Mouse (Mus musculus) left cerebral cortex, adult 2 months (tissue): ENCODE measurements around the gene Rbbp5. TPM values are rescaled to one million over a fixed set of nuclear protein-coding genes. Genes with fewer than 3 reads are reported as not detected.

ENCODE experiments used
- DNase-seq, 2 experiments: peaks; one replicate each; pipeline ENCODE4 v3.0.0; 2021 to 2022; ENCODE audit warnings: low spot score in 2 of 2, mixed read lengths in 1 of 2; ENCODE audit errors: extremely low spot score in 1 of 2
- H3K27ac ChIP-seq: fragments of 200-600 bp; 2 replicates; pipeline ENCODE4 v1.8.1; 2022
- H3K4me3 ChIP-seq: fragments of 200-600 bp; 2 replicates; pipeline ENCODE4 v1.8.1; 2022
- CTCF ChIP-seq: fragments of 200-600 bp; IDR thresholded peaks from 2 replicates; pipeline ENCODE4 v1.8.1; 2022; ENCODE audit warnings: antibody characterized with exemption, mild to moderate bottlenecking, moderate library complexity
- intact Hi-C: fragments of 180-260 bp; cut with DNase I; formaldehyde crosslinking; loops from one replicate; pipeline ENCODE4 v1.15.1; 2025
- total RNA-seq, 2 experiments: library from RNA; stranded (reverse); gene quantifications; 2 replicates each; pipeline ENCODE4 v1.2.3; 2021

Gene Rbbp5
- total RNA-seq, 2 experiments from 2014 or later, result 55.1 to 62.5 TPM

DNA sequence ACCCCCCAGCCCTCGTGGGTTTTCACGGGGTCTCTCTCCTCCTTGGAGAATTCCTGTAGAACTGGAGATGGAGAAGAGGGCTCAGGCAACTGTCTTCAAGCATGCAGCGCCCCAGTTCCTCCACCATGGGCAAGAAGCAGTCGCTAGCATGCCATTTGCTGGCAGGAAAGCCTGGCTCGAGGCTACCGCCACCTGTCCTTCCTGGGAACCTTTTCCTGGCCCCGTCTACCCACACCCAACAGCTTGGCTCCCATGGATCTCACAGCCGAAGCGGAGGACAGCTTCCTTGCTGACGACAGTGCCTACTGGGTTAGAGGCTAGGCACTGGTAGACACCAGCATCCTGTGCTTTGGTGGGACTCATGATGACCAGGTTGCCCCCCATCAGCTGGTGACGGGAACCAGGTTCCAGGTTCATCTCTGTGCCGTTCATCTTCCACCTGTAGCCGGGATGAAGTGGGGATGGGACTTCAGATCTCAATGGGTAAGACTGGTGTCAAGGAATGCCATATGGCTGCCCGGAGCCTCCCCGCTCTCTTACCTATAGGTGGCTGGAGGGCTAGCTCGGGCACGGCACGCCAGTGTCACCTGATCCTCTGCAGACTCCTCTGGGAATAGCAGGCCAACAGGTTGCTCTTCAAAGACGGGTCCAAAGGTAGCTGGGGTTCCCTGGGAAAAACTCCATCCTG is 51.6 kb downstream of the Rbbp5 start:
- H3K27ac ChIP-seq, result no peak overlapping the region
- intact Hi-C loops, result no loop called here

GRCm38 (mm10) chr1:132530631-132531191 is 53.5 kb downstream of the Rbbp5 start:
- intact Hi-C loops, result no loop called here
- no peak for TF ChIP-seq CTCF
- H3K27ac ChIP-seq, result no peak overlapping the region
- H3K4me3 ChIP-seq, result no peak overlapping the region
- DNase-seq, result no peak

More for the DNA sequence above, 51.6 kb downstream of the Rbbp5 start:
- H3K4me3 ChIP-seq, result no peak overlapping the region
- DNase-seq, result no peak
- TF ChIP-seq CTCF, result no peak

DNA sequence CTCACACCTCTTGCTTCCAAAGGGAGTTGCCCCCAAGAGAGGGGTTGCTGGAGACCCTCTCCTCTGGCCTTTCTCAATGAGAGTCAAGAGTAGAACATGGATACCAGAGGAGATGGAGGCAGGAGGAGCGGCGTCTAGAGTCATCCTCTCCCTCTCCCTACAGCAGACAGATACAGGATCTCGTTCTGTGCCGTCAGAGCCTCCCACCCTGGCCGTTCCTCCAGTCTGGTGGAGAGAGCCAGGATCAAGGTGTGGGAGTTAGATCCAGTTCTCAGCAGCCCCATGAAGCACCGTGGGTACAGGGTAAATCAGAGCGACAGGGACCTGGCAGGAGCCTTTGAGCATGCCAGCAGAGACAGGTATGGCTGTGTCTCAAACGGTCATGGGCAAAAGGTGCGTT is 55.4 kb downstream of the Rbbp5 start:
- no peak for DNase-seq

DNA sequence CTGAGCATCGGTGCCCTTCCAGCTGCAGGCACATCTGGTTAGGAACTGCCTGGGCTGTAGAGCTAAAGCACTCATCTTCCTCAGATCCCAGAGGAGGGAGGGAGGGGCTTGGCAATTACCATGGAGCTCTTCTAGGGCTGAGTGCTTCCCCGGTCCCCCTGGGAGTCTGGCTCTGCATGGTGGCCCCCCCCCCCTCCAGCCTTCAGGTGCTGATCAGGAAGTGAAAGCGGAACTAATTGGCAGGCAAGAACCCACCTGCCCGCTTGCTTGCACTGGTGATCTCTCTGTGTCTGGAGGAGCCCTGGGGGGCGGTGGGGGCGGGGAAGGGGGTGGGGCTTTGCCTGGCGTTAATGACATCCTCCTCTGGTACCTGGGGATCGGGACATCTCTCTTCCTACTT is 56.7 kb downstream of the Rbbp5 start:
- H3K27ac ChIP-seq, result no peak overlapping the region
- no peak for DNase-seq

More for the DNA sequence above, 55.4 kb downstream of the Rbbp5 start:
- intact Hi-C loops, result no loop called here
- Histone ChIP-seq H3K27ac (no peak overlapping the region), H3K4me3 (no peak overlapping the region)
- no peak for TF ChIP-seq CTCF

DNA sequence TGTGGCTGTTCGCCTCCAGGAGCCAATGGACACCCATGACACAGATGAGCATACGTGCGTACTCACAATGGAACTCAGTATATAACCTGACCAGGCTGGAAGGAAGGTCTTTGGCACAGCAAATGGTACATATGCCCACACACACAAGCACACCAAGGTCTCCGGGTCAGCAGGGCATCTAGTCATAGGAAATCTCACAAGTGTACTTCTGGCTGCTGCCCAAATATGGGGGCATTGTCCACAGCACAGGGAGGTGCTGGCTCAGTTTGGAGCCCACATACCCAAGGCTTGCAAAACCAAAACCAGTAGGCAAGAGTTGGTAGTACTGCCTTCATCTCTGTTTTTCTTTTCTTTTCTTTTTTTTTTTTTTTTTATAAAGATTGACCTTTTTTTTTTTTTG is 58.4 kb downstream of the Rbbp5 start:
- Histone ChIP-seq H3K27ac (no peak overlapping the region), H3K4me3 (no peak overlapping the region)
- no peak for DNase-seq
- intact Hi-C loops, result no loop called here
- TF ChIP-seq CTCF, result no peak

More for the DNA sequence above, 56.7 kb downstream of the Rbbp5 start:
- no peak for TF ChIP-seq CTCF
- intact Hi-C loops, result no loop called here
- H3K4me3 ChIP-seq, result no peak overlapping the region

DNA sequence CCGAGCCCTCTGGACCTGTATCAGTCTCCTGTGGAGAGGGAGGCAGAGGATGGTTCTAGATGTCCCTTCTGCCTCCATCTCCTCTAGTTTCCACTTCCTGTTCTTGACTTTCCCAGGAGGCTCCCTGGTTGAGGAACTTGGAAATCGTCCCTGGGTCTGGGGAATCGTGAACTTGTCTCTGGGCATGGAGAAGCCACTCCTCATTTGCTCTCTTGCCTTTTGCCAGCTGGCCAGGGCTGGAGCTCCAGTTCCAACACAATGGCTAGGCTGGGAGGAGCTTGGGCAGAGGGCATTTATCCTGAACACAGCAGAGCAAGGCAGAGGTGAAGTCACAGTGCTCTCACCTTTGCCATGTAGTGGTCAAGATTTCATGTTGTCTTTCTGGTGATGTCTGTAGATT is 59.3 kb downstream of the Rbbp5 start:
- DNase-seq, result no peak
- no peak overlapping the region for H3K4me3 ChIP-seq
- intact Hi-C loops, result no loop called here
- no peak for TF ChIP-seq CTCF
- H3K27ac ChIP-seq, result no peak overlapping the region

DNA sequence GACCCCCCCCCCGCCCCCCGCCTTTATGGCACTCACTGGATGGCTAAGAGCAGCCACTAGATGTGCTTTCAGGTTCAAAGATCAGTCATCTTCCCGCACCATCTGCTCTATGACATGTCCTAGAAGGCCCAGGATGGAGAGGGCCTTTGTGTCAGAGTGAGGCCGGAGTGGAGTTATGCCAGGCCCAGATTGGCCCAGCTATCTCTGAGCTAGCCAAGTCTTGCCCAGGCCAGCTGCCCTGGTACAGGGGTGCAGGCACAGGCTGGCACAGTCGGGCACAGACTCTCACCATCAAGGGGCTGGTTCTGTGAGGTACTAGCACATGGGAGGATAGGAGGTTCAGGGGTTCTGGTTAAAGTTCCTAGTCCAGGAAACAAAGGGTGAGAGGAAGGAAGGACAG is 60.6 kb downstream of the Rbbp5 start:
- no peak overlapping the region for H3K4me3 ChIP-seq
- no peak for TF ChIP-seq CTCF
- no peak for DNase-seq
- intact Hi-C loops, result no loop called here
- H3K27ac ChIP-seq, result peak overlapping the region; percentile 57

DNA sequence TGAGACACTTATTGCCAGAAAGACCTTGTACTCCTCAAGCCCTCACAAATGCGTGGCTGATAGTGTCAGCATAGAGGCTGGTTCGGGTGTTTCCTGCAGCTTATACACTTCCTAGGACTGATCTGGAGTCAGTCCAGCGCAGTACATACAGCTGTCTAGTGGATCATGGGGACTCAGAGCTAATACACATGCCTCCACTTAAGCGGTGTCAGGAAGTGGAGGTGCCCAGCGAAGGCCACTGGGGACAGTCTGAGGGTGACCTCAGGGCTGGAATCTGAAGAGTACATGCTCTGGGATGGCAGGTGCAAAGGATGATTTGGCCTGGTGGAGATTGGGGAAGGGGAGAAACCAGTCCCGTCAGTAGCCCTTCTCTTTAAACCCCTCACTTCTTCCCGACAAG is 63.5 kb downstream of the Rbbp5 start:
- intact Hi-C loops, result loop anchor here (5.0 kb wide), 1 partner anchor 42 kb away; no protein-coding TSS in a partner anchor
- H3K27ac ChIP-seq, result 0 out of 2 replicates have a peak overlapping the region, but pooled peaks have one; percentile 3
- peak overlapping the region; percentile 85 for H3K4me3 ChIP-seq
- no peak for TF ChIP-seq CTCF
- DNase-seq, result no peak

DNA sequence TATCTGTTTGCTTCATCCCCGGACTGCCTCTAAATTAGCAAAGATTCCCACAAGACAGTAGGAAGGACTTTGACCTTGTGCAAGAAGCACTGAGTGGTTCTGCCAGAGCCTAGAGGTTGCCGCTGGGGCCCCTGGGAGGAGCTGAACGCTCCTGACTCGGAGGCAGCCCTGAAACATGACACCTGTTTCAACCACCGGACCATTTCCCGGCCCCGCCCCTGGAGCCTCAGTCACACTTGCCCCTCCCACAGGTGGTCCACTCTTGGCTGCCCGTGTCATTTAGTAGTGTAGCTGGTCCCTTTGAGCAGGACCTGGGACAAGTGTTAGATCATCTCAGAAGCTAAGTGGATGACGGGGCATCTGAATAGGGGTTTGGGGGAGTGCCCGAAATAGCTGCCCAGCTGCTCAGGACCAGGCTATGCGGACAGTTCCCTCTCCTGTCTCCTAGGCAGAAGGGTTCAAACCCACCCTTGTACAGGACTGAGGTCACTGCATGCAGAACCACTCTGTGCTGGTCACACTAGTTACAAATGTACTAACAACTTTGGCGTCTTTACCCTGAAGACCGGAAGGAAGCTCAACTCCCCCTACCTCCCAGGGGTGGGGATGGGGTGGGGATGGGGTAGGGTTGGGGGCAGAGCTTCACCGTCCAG is 64.1 kb downstream of the Rbbp5 start:
- DNase-seq, result no peak
- intact Hi-C loops, result loop anchor here (5.0 kb wide), 1 partner anchor 41 kb away; no protein-coding TSS in a partner anchor
- no peak for TF ChIP-seq CTCF
- Histone ChIP-seq H3K4me3 (peak overlapping the region; percentile 85), H3K27ac (peak overlapping the region; percentile 92)

- H3K27ac ChIP-seq, result peak overlapping the region; percentile 92
- intact Hi-C loops, result loop anchor here (5.0 kb wide), 1 partner anchor 40 kb away; no protein-coding TSS in a partner anchor
- no peak for TF ChIP-seq CTCF
Measured at GRCm38 (mm10) chr1:132541824-132542599, 64.8 kb downstream of the Rbbp5 start.

GRCm38 (mm10) chr1:132542762-132543306 is 65.7 kb downstream of the Rbbp5 start, which contains the start of gene Cntn2:
TSS of gene Cntn2 (minus strand) at chr1:132543256.
- H3K27ac ChIP-seq, result peak within 1 kb of the TSS; percentile 92
- DNase-seq, result peak; percentile 75 to 79
- intact Hi-C loops, result loop anchor here (5.0 kb wide), 1 partner anchor 39 kb away; no protein-coding TSS in a partner anchor
- no peak for TF ChIP-seq CTCF
- peak within 1 kb of the TSS; percentile 85 for H3K4me3 ChIP-seq

More at GRCm38 (mm10) chr1:132541824-132542599, 64.8 kb downstream of the Rbbp5 start:
- no peak for DNase-seq
- H3K4me3 ChIP-seq, result peak overlapping the region; percentile 85
